Mouse (Mus musculus) embryo, embryonic 11.5 days (tissue): ENCODE data around the gene Brcc3.
A peak's percentile ranks its signal among the peaks of the same experiment; 100 is the strongest.

ENCODE experiments used
- DNase-seq: peaks from one replicate; pipeline ENCODE4 v3.0.0-alpha.2; 2012; ENCODE audit warnings: low read depth, low spot score

Brcc3 gene

DNA sequence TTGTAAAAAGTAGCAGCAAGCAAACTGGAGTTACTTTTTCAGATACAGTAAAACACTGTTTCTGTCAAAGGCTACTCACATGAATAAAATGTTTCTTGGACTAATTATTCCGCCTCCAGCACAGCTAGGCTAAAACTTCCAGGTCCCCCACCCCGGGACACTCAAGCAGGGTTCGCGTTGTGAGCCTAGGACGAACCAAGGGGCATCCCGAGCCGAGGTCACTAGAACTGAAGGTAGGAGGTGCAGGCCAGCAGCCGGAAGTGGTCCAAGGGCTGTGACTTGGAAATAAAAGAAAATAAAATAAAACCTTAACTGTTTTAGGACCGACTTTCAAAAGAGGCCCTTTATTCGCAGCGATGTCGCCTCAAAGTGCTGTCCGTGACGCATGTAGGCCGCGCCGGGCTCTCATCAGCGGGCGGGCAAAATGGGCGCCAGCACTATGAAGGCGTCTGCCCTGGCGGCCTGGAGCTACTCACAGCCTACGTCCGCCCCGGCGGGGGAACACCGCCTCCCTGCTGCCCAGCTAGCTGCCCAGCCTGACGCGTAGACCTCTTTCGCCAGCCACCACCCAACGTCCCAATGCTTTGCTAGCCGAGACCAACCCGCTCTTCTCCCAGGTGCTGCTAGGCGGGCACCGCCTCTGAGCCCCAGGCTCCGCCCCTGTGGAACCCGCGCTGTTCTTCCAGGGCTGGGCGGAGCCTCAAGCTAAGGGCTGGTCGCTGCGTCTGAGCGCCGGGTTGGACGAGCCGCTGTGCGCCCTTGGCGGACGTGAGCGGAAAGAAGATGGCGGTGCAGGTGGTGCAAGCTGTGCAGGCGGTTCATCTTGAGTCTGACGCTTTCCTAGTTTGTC, at the start of gene Brcc3, which contains the start of the genes Cmc4 and Mtcp1:
Brcc3 (plus strand) TSS at position 693 of the 850 bp plus-strand sequence.
Cmc4 (minus strand) TSS at position 649 of the 850 bp plus-strand sequence.
Mtcp1 (minus strand) TSS at position 653 of the 850 bp plus-strand sequence.
- DNase-seq, result peak; percentile 78

GRCm38 (mm10) chrX:75370197-75370596, 46.2 kb upstream of the Brcc3 start:
- no peak for DNase-seq

DNA sequence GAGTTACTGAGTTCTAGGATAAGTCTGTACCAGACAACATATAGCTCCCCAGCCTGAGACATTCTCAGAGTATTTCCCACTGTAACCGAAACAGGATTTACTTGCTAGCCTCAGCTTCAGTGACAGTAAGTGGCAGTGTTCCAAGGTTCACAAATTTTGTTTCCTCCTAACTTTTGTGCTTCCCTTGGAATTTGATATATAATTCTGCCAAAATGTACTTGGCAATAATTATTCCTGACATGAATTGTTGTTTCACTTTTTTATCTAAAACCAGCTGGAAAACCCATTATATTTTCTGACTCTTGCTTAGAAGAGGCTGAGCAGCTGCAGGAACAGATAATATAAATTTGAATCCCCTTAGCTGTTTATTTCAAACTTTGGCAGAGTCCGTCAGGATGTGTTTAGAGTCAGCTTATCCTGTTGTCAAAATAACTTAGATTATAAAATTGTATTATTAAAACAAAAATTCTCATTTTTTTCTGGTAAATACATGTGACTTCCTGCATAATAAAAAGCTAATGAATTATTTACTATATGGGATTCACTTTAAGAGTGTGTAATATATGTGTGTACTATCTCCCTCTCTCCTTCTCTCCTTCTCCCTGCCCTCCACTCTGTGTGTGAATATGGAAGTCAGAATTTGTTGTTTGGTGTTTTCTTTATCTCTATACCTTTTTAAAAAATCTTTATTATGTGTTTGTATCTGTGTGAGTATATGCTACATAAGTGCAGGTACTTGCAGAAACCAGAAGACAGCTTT, 43.6 kb upstream of the Brcc3 start:
- DNase-seq, result no peak

GRCm38 (mm10) chrX:75376815-75377214, 39.6 kb upstream of the Brcc3 start:
- DNase-seq, result no peak

- DNase-seq, result no peak
Observed at GRCm38 (mm10) chrX:75381176-75381575, 35.3 kb upstream of the Brcc3 start.

GRCm38 (mm10) chrX:75381699-75382098, 34.7 kb upstream of the Brcc3 start:
- no peak for DNase-seq

- DNase-seq, result peak; percentile 57
Observed at GRCm38 (mm10) chrX:75382195-75382771, 34.1 kb upstream of the Brcc3 start, which contains the start of the genes Fundc2 and F8. TSS of gene Fundc2 (plus strand) at chrX:75382399. TSS of gene F8 (minus strand) at chrX:75382615.

- no peak for DNase-seq
Observed at GRCm38 (mm10) chrX:75399471-75399870, 17.0 kb upstream of the Brcc3 start.

DNA sequence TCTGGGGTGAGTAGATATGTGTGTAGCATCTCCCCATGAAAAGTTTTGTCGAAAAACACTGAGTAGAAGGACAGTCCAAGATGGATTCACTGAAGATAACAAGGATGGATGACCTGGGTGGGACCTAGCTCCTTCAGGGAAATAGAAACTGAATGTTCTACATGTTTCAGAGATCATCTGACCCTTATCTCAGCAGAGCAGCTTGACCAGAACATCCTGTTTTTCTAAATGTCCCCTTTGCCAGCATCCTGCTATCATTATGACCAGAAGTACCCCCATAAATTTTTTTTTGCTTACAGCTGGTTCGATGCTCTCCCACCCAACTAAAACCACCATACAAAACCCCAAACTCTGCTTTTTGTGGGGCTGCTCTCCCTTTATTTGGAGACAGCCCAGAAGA, 13.8 kb upstream of the Brcc3 start:
- DNase-seq, result no peak

- no peak for DNase-seq
Observed at GRCm38 (mm10) chrX:75403350-75403749, 13.1 kb upstream of the Brcc3 start.

GRCm38 (mm10) chrX:75409711-75410110, 6.7 kb upstream of the Brcc3 start:
- no peak for DNase-seq

- no peak for DNase-seq
Observed at GRCm38 (mm10) chrX:75454597-75454996, 38.2 kb downstream of the Brcc3 start.

DNA sequence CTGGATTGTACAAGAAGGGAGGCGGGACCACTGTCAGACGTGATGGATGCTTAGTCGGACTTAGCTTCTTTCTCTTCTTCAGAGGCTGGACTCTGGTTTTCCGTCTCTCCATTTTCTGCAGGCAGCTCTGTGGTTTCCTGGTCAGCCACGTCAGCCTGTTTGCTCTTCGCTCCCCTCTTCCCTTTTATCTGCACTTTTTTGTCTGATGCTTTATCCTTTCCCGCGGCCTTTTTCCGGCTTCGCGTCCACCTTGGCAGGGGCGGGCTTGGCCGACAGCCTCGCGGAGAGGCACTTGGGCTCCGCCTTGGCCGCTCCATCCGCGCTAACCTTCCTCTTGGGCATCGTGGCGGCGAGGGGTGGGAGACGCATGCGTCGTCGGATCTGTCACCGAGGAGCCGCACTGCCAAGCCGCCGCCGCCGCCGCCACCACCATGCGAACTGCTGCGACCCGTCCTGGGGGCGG, 58.8 kb downstream of the Brcc3 start:
- peak; percentile 36 for DNase-seq

DNA sequence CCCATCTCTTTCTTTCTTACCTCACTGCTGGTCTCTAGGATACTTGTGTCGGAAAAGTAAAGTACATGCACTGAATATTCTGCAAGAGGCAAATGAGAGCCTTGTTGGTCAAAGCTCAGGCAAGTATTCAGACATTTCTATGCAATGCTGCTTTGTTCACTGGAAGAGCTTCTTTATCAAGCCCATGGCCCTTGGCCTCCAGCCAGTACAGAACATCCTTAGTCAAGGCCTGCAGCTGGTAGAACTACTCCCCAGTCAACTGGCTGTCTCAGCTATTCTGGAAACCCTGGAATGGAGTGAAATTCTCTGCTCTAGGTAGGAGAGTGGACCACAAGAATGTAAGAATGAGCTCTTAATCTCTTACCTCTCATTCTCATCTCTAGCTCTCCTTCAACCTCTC, 73.5 kb downstream of the Brcc3 start:
- no peak for DNase-seq
